Mouse (Mus musculus) testis, postnatal 14 days (tissue): ENCODE measurements around the gene Ric1.
"Not testable (repeated sequence)": the region's sequence is repeated elsewhere in the genome, so short reads cannot be mapped to it uniquely, and the experiment has no call there.

Source experiments
- DNase-seq: peaks from one replicate; pipeline ENCODE4 v3.0.0; 2021; ENCODE audit warnings: low spot score

Gene Ric1

GRCm38 (mm10) chr19:29497874-29498273, 24.2 kb upstream of the Ric1 start:
- no peak for DNase-seq

DNA sequence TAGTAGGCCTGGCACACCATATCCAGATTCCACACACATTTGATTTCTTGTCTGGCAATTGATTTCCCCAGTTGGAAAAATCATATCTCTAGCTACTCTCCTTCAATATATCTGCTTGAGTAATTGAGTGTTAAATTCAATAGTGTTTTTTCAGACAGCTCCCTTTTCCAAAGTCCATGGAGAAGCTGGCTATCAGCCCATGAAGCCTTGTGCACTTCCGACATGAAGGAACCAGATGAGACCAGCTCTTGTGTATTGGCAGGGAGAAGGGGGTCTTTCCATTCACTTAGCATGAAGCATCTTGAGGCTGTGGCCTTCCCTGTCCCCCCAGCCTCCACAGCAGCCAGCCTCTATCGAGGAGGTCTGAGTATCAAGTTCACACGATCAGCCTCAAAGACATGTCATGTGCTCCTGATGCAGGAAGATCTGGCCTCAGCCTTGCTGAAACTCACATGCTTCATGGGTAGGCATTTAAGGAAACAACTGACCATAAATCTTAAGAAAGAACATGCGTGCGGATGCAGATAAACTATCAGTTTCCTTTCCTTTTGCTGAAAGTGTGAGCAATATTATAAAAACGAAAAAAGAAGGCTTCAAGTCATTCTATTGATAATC, 23.1 kb upstream of the Ric1 start:
- no peak for DNase-seq

- no peak for DNase-seq
Observed at GRCm38 (mm10) chr19:29500333-29500732, 21.7 kb upstream of the Ric1 start.

DNA sequence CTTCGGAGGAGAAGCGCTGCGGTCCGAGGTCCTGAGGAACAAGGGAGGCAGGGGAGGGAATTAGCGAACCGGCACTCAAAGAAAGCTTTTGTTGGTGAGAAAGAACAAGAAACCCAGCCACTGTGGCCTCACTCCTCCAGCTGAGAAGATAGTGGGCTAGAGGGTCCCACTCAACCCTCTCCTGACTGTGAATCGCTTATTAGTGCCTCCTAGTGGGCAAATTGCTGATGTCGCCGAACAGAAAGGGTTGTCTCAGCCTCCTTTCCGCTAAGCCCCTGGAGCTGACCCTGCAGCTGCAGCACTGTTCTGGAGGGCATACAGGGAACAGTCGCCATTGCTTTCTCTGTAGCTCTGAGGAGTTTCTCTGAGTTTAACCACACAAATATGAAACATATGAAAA, 21.0 kb upstream of the Ric1 start:
- DNase-seq = peak; percentile 55

DNA sequence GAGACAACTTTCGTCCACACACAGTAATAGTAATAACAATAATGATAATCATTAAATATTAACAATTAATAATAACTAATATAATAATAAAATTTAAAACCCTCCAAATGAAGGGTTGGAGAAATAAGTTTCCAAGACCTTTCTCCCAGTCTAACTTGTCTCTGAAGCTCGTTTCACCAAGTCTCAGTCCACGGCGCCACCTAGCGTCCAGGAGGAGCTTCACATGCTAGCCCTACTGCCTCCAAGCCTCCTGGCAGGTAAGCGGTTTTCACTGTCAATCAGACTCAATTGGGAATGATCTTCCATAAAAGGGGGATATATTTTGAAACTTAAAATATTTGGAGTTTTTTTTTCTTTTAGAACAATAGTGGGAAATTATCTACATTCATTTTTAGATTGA, 20.6 kb upstream of the Ric1 start:
- DNase-seq = peak; percentile 86

- no peak for DNase-seq
Observed at GRCm38 (mm10) chr19:29504131-29504530, 18.0 kb upstream of the Ric1 start.

DNA sequence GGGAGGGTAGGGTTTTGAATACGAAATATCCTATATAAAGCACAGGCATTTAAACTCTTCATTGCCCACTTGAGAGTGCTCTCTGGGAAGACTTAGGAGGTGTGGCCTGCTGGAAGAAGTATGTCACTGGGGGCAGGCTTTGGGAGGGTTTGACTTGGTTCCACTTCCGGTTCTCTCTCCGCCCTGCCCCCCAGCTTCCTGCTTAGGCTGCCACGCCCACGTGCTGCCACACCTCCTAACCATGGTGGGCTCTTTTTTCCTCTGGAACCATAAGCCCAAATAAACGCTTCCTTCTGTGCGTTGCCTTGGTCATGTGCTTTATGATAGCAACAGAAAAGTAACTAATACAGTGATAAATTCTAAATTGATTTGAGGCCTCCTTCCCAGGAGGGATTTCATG, 16.5 kb upstream of the Ric1 start:
- peak; percentile 80 for DNase-seq

DNA sequence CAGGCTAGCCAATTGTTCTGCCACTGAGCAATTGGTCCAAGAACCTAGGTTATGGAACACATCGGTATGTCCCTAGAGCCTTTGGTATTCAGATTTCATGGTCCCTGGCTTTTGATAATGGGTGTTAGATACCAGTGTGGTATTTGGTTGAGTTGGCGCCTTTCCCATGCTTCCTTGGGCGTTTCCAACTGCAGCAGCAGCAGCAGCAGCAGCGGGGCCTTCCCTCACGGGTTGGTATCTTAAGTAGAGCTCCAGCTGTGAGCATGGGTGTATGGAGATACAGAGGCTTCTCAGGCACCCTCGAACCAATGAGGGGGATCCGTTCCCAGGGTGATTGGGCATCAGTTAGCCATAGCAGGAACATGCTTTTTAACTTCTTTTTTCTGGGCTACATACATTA, 13.9 kb upstream of the Ric1 start:
- DNase-seq = no peak

DNA sequence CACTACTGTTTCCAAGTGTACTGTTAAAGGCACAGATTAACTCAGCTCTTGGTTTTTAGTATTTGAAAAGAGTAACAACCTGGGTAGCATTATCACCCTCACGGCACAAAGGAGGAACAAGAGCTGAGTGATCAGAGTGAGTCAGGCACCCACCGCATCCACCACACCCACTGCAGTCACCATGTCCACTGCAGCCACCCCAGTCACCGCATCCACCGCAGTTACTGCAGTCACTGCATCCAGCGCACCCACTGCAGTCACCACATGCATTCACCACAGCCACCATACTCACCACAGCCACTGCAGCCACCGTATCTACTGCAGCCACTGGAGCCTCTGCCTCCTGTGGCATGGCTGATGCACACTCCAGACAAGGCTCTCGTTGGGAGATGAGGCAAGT, 12.2 kb upstream of the Ric1 start:
- no peak for DNase-seq

- DNase-seq = no peak
Observed at GRCm38 (mm10) chr19:29511826-29512225, 10.3 kb upstream of the Ric1 start.

DNA sequence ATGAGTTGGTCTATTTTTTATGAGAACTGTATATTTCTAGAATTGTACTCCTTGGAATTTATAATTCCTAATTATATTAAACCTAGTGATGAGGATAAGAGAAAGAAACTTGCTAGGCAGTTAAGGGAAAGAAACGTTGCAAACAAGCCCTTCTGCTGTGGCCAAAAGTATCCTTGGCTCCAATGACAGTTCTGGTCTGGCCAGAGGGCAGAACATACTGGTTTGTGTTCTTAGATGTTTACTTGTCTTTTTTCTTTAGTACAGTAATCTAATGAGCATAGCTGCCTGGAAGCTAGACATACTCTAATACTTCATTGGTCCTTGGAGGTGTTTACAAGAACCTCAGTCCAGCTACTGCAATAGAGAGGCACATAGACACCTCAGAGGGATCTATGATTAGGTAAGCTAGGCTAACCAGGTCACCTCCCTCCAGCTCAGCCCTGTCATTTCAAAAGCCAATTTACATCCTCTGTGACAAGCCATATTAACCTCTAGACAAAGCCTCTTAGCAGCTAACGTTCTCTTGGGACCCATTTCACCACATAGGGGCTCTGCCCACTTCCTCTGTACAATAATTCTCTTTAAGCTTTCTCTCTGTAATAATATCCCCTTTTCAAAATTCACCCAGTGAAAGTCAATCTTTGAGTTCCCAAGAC, 8.8 kb upstream of the Ric1 start:
- DNase-seq = no peak

GRCm38 (mm10) chr19:29514130-29514529, 8.0 kb upstream of the Ric1 start:
- no peak for DNase-seq

DNA sequence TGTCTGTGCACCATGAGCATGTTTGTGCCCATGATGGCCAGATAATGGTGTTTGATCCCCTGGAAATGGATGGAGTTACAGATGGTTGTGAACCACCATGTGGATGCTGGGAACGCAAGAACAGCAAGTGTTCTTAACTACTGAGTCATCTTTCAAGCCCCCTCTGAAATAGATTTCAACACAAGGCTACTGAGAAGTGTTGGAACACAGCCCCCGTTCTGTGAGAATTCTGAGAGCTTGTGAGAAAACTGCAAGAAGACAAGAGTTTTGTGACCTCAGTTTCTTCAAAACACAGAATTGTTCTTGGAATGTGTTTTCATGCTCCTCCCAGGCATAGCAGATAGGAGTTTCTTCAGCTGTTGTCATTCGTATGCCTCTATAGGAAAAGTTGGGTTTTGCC, 6.7 kb upstream of the Ric1 start:
- DNase-seq = no peak

DNA sequence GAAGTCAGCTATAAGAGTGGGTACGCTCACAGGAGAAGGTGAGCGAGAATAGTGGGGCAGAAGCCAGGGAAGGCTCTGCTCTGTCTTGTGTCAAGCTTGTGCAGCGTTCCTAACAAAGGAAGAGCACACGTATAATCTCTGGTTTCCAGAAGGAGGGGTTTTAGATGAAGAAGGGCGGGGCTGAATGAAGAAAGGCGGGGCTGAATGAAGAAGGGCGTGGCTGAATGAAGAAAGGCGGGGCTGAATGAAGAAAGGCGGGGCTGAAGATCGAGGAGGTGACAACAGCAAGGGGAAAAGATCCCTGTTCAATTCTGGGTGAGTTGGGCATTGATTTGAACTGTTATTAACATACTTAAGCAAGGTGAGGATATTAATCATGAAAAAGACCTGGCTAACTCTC, 6.1 kb upstream of the Ric1 start:
- DNase-seq = no peak

GRCm38 (mm10) chr19:29518409-29518808, 3.7 kb upstream of the Ric1 start:
- DNase-seq = no peak

- no peak for DNase-seq
Observed at GRCm38 (mm10) chr19:29518922-29519321, 3.2 kb upstream of the Ric1 start.

DNA sequence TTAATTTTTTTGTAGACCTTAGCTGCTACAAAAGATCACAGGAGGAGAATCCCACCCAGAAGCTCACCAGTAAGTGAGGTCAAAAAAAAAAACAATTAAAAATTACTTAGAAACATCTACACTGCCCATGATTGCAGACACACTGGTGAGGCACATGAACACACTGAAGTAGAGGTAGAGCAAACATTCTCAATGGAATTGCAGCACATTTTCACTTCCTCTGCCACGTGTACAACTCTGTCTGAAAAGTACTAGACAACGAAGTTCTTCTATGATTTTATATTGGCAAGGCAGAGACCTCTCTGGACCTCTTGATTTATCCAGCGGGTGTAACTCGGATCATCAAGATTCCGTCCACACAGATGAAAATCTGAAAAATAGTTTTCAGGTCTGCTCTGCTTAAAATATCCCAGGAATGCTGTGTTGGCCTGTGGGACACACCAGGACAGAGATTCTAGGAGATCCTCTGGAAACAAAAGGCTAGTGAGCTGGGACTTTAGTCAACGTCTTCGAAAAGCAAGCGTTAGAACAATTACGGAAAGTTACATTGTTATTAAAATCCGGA, 1.0 kb upstream of the Ric1 start:
- DNase-seq = no peak

DNA sequence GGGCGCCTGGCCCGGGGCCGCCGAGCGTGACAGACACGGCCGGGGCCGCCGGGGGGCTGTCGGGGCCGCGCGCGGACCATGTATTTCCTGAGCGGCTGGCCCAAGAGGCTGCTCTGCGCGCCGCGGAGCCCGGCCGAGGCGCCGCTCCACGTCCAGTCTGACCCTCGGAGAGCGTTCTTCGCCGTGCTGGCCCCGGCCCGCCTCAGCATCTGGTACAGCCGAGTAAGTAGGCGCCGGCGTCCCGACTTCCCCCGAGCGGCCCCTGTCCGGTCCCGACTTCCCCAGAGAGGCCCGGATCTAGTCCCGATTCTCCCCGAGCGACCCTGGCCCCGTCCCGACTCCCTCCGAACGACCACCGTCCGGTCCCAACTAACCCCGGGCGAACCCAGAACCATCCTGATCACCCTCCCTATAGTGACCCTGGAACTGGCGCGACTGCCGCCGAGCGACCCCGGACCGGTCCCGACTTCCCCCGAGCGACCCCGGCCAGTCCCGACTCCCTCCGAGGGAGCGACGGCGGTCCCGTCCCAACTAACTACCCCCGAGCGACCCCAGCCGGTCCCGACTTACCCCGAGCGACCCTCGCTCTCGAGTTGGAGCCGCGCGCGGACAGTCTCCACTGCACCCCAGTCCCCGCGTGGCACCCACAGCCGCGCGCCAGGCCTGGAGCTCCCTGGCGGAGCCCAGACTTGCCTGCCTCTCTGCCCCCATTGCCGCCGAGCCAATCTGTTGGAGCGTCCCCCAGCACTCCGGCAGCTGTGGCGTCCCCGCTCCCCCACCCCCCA, 555 bp downstream of the Ric1 start:
- peak; percentile 69 for DNase-seq

DNA sequence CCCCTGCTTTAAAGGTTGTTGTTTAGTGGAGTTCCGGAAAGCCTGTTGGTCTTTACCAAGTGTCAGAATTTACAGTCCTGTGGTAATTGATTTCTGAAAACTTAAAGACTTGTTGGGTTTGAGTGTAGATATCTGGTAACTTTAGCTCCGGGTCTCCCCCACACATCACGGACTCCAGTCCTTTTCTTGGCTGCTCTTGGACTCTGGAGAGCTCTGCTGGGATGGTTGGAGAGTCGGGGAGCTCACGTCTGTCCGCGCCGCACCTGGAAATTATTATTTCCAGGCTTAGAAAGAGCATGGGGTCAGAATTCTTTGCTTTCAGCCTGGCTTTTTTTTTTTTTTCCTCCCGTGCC, 1.1 kb downstream of the Ric1 start:
- DNase-seq = no peak

DNA sequence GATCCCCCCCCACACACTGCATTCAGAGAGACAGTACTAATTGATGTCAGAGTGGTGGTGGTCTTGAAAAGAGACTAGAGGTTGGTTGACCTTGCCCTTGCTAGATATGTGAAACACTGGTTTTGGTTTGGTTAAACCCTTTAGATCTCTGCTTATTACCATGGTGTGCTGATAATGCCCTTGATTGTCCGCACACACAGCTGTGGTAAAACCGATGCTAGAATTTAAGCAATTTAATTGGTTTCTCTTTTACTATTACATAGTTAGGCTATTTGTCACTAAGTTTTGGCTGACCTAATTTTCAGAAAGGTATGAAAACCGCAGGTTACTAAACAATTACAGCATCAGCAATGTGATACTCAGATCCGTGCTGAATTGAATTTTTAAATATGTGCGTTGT, 1.6 kb downstream of the Ric1 start:
- no peak for DNase-seq

GRCm38 (mm10) chr19:29524614-29525013, 2.5 kb downstream of the Ric1 start:
- no peak for DNase-seq

DNA sequence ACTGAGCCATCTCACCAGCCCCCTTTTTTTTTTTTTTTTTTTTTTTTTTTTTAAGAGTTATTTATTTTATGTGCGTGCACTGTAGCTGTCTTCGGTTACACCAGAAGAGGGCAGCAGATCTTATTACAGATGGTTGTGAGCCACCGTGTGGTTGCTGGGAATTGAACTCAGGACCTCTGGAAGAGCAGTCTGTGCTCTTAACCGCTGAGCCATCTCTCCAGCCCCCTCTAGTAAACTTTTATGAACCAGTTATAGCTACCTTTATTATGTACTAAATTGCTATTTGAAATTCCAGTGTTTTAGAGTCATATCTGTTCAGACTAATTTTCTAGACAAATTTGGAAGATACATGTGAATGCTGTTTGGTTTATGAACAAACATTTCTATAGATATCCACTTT, 3.5 kb downstream of the Ric1 start:
- not testable (repeated sequence) for DNase-seq

DNA sequence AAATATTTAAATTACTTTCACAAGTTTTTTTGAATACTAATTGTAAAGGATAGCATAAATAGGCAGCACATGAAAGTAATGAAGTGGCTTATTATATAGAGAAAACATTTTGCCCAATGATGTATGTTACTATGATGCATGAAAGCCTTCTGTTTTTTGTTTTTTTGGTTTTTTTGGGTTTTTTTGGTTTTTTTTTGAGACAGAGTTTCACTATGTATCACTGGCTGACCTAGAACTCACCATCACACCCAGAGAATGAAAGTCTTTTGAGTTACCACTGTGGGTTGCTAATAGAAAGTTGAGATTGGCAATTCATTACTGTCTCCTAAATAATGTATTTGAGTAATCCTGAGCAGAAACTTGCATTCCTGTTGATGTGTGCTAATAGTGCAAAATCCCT, 4.8 kb downstream of the Ric1 start:
- no peak for DNase-seq
